Mouse (Mus musculus): ENCODE results near the gene Os9.
"Not testable (repeated sequence)": the region's sequence is repeated elsewhere in the genome, so short reads cannot be mapped to it uniquely, and the experiment has no call there.

Os9 gene

DNA sequence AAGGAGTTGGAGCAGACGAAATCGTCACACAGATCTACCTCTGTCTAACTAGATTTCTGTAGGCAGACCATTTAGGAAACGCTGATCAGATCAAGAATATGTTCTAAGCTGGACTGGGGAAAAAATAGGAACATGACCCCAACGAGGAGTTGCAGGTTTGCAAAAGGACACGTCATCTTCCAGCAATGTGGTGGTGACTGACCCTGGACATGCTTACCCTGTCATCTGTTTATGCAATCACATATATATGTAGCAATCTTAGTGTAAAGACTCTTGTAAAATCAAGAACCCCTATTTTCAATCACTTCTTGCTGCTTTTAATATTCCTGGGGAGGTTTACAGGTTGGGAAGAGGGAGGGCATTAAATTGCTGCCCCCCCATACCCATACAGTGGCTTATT lies 58.4 kb downstream of the Os9 start:
- DNase-seq, result no peak

DNA sequence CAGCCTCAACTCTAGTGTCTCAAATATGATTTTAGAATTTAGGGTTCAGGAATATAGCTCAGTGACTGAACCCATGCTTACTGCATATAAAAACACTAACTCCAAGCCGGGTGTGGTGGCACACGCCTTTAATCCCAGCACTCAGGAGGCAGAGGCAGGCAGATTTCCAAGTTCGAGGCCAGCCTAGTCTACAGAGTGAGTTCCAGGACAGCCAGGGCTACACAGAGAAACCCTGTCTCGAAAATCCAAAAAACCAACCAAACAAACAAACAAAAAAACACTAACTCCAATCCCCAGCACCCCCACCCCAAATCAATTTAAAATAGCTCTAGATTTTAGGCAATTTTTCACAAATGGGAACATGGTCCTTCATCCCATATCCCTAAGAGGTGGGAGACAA lies 58.8 kb downstream of the Os9 start:
- not testable (repeated sequence) for DNase-seq

DNA sequence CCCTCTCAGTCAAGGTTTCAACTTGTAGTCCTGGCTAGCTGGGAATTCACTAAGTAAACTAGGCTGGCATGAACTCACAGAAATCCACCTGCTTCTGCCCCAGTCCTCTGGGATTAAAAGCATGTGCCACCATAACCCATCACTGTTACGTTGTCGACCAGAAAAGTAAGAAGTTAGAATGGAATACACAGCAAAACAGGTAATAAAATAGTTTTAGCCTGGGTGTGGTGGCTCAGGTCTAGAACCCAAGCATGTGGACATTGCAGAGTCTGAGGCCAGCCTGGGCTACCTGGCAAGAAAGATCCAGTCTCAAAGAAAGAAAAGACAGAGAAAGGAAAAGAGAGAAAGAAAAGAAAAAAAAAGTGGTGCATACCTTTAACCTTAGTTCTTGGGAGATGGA lies 59.4 kb downstream of the Os9 start:
- DNase-seq, result no peak

DNA sequence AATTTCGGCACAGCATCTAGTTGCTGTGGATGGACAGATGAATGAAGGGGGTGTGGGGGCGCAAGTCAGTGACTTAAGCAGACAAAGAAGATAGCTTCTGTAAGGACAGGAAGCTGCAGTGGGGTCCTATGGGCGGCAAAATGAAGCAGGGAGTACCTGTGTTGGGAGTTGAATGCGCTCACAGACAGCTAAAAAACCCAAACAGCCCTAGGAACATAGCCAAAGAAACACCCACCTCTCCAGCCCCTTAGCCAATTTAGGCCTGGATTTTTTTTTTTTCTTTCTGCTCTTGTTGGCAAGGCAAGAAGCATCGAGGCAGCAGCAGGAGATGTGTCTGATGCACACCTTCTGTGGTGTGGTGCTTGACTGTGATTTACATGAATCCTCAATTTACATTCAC lies 59.8 kb downstream of the Os9 start:
- DNase-seq, result no peak

DNA sequence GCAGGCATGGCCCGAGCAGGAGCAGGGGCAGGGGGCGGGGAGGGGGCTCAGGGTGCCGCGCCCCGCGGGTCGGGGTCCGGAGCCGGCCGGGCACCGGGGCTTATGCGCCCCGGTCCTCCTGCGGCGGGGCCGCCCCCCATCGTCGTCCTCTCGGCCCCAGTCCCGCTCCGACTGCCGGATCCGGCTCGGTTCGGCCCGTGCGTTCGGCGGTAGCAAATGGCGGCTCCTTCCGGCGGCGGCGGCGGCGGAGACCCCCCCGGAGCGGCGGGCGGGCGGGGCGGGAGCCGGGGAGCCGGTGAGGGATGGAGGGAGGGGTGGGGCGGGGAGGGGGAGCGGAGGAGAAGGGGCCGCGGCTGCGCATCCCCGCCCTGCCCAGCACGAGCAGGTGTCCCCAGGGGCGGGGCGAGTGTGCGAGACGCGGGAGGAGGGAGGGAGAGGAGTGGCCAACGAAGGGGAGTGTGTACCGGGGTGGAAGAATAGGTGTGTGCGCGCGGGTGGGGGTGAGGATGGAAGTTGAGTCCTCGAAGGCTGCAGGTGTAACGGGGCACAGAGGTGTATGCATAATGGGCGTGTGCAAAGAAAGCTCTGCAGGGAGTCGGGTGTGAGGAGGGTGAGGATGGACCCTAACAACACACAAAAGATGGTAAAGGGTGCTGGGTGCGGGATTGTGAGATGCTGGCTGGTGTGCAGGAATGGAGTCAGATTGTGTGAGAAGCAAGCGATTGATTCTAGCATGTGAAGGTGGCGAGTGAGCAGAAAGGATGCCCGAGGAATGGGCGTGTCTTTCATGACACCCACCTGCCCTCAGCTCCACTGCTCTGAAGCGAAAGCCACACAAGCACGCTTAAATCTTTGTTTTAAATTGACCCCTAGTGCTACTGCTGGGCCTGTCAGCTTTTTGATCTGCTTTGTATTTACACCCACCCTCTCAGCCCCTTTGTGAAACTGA lies 60.7 kb downstream of the Os9 start, which contains the start of gene March9:
March9 (minus strand) TSS at position 217 of the 949 bp plus-strand sequence.
- peak; percentile 79 to 86 for DNase-seq

DNA sequence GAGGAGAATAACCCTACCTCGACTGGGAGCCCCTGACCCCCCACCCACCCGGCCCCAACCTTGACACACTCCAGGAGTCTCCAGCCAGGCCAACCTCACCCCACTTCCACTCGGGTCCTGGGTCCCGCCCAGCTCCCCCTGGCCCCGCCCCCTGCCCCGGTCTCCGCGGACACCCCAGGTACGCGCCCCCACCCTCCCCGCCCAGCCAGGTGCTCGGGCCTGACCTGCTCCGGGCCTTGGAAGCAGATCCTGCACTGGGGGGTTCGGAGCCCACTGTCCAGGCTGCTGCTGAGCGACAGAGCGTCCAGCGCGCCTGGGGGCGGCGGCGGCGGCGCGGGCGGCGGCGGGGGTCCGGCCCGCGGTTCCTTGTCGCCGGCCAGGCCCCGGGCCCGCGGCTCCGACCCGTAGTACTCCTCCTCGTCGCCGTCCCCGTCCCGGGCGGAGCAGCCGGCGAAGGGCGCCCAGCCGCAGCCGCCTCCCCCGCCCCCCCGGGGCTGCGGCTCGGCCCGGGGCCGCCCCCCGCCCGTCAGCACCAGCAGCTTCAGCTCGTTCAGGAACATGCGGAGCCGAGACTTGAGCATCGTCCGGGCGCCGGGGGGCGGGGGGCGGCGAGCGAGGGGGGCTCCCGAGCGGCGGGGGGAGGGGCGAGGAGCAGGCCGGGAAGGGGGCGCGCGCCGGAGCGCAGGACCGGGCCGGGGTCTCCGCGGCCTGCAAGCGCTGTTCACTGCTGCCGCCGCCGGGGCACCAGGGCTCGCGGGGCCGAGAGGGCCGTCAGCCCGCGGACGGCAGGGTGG lies 61.6 kb downstream of the Os9 start:
- DNase-seq, result peak; percentile 41 to 62

DNA sequence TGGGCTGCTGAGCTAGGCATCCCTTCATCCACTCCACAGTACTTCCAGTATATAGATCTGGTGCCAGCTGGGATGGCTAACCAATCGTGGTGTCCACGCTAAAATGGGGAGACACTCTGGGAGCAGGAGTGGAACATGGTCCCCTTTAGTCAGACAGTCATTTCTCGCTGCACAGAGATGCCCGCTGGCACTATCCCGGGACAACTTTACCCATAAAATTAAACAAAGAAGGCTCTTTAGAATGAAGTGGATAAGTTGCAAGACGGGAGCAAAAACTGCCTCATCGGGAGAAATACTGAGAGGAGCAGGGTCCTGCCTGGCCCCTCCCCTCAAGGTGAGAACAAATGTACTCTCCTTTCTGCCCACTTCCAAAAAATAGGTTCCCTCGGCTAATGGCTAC lies 62.2 kb downstream of the Os9 start:
- DNase-seq, result no peak

DNA sequence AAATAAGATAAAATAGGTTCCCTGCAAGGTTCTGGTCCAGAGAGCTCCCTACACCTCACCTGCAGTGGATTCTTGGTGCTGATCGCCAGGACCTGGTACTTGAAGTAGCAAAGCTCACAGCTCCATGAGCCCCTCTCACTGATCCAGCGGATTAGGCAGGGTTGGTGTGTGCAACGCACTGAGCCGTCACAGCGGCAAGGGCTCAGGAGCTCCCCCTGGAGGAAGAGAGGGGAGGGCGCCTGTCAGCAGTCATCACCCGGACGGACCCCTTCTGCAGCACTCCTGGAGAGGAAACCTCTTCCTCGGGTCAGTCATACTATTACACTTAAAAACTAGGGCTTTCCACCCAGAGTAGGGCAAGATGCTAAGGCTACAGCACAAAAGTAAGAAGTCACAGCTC lies 62.8 kb downstream of the Os9 start:
- peak; percentile 89 to 90 for DNase-seq

DNA sequence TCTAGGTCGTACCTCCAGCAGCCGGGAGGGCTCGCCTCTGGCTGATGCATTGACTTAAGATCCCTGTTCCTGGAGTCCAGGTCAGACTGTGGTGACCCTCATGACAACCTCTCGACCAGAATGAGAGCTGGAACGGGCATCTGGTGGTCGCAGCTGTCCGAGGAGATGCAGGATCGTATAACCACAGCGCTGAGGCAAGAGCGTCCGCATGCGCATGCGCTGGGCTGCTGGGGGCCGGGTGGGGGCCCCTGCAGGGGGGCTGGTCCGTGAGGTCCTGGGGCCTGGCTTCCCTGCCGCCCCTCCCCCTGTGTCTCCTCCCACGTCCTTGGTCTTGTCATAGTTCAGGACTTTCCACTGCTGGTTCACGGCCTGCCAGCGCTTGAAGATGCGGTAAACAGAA lies 64.4 kb downstream of the Os9 start:
- no peak for DNase-seq

DNA sequence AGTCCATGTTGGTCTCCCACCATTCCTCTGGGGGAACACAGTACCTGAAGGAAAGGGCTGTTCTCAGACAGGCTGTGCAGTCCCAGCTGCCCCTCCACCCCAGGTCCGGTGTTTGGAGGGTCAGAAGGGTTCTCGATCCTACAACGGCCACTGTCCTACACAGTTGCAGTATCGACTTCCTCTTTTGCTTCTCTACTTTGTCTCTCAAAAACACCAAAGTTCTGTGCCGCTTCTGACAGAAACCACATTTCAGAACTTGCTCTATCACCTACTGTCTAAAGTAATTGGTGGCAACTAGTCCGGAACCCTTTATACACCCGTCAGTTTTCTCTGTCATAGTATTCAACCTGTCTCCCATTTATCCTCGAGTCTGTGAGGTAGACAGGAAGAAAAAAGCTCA lies 65.5 kb downstream of the Os9 start:
- DNase-seq, result no peak

DNA sequence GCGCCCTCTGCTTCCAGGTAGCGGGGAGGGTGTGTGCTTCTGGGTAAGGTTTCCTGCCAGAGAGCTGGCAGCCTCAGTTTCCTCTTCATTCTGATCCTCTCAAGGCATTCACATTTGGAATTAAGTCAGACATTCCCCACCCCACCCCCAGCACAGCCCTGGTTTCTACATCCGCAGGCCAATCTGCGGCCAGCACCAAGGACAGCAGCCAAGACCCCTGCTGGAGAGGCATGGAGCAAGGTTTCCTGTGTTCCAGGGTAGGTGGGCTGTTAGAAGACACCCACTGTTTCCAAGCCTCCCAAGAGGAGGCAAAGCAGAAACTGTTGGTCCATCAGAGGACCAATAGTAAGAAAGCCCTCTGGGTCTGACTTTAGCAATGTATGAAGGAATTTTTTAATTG lies 66.3 kb downstream of the Os9 start:
- peak; percentile 68 to 70 for DNase-seq

DNA sequence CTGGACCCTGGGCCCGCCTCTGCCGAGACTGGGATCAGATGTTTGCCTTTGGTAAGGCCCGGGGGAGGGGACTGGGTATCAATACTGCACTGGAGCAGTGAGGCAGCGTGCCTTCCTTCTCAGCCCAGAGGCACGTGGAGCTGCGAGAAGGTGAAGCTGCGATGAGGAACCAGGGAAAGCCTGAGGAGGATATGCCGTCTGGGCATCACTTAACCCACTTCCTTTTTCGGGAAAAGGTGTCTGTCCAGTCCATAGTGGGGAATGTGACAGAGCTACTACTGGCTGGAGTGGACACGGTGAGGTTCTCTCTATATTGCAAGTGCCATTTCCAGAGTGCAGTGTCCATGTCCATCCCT lies 70.8 kb downstream of the Os9 start:
- no peak for DNase-seq

DNA sequence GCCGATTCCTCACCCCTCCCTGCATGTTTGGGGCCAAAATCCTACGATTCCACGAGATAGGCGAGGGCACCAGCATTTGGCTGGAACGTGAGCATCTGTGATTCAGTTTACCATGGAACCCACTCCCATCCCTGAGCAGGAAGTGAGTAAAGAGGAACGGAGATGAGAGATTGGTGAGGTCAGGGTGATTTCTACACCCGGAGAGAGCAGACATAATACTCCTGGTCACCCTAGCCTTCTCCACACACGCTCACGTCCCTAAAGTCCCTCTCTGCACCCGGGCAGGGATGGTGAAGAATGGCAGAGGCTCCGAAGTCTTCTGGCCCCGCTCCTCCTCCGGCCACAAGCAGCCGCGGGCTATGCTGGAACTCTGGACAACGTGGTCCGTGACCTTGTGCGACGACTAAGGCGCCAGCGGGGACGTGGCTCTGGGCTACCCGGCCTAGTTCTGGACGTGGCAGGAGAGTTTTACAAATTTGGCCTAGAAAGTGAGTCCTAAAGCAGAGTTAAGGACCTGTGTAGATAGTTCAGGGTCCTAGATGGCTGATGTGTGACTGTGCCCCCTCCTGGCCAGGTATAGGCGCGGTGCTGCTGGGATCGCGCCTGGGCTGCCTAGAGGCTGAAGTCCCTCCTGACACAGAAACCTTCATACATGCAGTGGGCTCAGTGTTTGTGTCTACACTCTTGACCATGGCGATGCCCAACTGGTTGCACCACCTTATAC lies 71.4 kb downstream of the Os9 start:
- peak; percentile 35 to 58 for DNase-seq

DNA sequence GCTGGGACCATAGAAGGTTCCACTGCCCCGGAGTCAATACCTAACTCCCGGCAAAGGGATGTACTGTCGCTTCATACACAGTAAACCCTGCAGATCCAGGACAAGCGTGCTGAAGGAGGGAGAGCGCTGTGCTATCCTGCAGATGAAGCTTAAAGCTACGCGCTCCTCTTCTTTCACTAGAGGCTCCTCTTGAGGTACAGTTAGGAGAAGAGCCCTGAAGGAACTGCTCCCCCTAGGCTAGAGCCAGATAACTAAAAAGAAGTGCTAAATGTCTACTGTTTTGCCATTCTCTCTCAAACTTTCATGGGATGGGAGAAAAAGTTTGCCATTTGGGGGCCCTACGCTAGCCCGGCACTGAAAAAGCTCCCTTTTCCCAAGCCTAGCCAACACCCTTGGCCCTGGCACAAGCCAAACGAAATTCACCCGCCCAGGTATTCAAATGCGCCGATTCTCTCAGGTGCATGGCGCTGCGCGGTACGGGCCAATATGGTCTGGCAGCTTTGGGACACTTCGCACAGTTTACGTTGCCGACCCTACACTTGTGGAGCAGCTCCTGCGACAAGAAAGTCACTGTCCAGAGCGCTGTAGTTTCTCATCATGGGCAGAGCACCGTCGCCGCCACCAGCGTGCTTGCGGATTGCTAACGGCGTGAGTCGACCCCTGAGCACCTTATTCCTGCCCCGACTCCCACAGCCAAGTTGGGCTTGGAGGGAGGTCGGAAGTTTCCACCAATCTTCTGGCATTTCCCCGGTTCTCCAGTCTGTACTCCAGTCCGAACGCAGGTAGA lies 72.1 kb downstream of the Os9 start:
- DNase-seq, result no peak

DNA sequence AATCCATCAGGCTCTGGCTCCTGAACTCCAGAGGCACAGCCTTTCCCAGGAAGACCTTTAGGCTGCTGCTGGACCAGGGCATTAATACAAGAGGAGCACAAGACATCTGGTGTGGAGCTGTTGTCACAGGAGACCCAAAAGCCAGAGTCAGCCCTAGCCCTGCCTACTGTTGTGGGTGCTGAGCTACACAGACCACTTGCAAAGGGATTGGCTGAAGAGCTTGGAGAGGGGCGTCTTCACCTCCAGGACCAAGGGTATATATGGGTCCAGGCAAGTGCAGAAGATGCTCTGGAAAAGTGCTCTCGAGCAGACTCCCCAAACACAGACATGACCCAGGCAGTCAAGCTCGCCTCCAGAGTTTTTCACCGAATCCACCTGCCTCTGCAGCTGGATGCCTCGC lies 73.0 kb downstream of the Os9 start, which contains the start of gene Cyp27b1:
Cyp27b1 (plus strand) TSS at position 297 of the 400 bp plus-strand sequence.
- DNase-seq, result no peak

Measured in kidney, postnatal 4 days (tissue).